Mouse (Mus musculus) stomach, postnatal 0 days (tissue): ENCODE measurements at regions not wholly inside any gene's neighbourhood (a gene's known extent, or its start where the extent isn't known, plus 50 kb on each side); places are given as distances from the start of the nearest gene placed in this dataset.

ENCODE experiments used
- CTCF ChIP-seq: IDR thresholded peaks from 2 replicates; pipeline ENCODE4 v1.5.1; 2016; ENCODE audit warnings: antibody characterized with exemption, low read depth, mild to moderate bottlenecking, moderate library complexity
- EP300 ChIP-seq: optimal IDR thresholded peaks from 2 replicates; pipeline ENCODE3; 2016; ENCODE audit warnings: antibody characterized with exemption

- TF ChIP-seq CTCF: no peak
- no peak for TF ChIP-seq EP300
These were observed 137.5 kb upstream of the Synpr start for GRCm38 (mm10) chr14:13146959-13147535.
